Mouse (Mus musculus) heart, embryonic 14.5 days (tissue): ENCODE data around the gene Nudt3. TPM values are rescaled to one million over a fixed set of nuclear protein-coding genes. Genes with fewer than 3 reads are reported as not detected.

Experiments
- ATAC-seq: fragments of 200-750 bp; cut with Nextera tagmentation; 2 replicates; pipeline ENCODE4 v1.8.0; 2017; ENCODE audit warnings: low read depth, moderate TSS enrichment; ENCODE audit not compliant: insufficient number of reproducible peaks, insufficient read depth, low FRiP score
- H3K27ac ChIP-seq, 2 experiments: fragments of 200-500 bp in 1 of 2; fragments of 300-500 bp in 1 of 2; sonication (generic) in 1 of 2; replicated peaks in 1 of 2; 2 replicates each; pipeline ENCODE4 v1.5.1; 2012 to 2014; ENCODE audit warnings: low read depth in 2 of 2, low read length in 2 of 2, control low read depth in 1 of 2, mild to moderate bottlenecking in 1 of 2, mixed read lengths in 1 of 2; ENCODE audit not compliant: control insufficient read depth in 1 of 2, insufficient read depth in 1 of 2
- H3K27me3 ChIP-seq: fragments of 300-500 bp; sonication (generic); 2 replicates; pipeline ENCODE4 v1.6.1; 2014; ENCODE audit warnings: mild to moderate bottlenecking, low read length, control low read depth; ENCODE audit not compliant: control insufficient read depth, insufficient read depth
- H3K36me3 ChIP-seq: fragments of 300-500 bp; sonication (generic); 2 replicates; pipeline ENCODE4 v1.6.1; 2014; ENCODE audit warnings: mild to moderate bottlenecking, control low read depth, low read length, mixed read lengths; ENCODE audit not compliant: control insufficient read depth, insufficient read depth
- H3K4me1 ChIP-seq, 2 experiments: fragments of 200-500 bp in 1 of 2; fragments of 300-500 bp in 1 of 2; sonication (generic) in 1 of 2; 2 replicates each; pipeline ENCODE4 v1.6.1; 2012 to 2014; ENCODE audit warnings: low read length in 2 of 2, control low read depth in 1 of 2, mixed read lengths in 1 of 2; ENCODE audit not compliant: control insufficient read depth in 2 of 2, insufficient read depth in 2 of 2
- H3K4me2 ChIP-seq: fragments of 300-500 bp; sonication (generic); 2 replicates; pipeline ENCODE4 v1.6.1; 2014; ENCODE audit warnings: mild to moderate bottlenecking, low read length
- H3K4me3 ChIP-seq, 2 experiments: fragments of 200-500 bp in 1 of 2; fragments of 300-500 bp in 1 of 2; sonication (generic) in 1 of 2; 2 replicates each; pipeline ENCODE4 v1.5.1; 2012 to 2014; ENCODE audit warnings: low read length in 2 of 2, mild to moderate bottlenecking in 2 of 2, control low read depth in 1 of 2, low read depth in 1 of 2, moderate library complexity in 1 of 2; ENCODE audit not compliant: control insufficient read depth in 1 of 2, insufficient read depth in 1 of 2
- H3K9ac ChIP-seq: fragments of 300-500 bp; sonication (generic); 2 replicates; pipeline ENCODE4 v1.6.1; 2014; ENCODE audit warnings: mild to moderate bottlenecking, low read length
- H3K9me3 ChIP-seq: fragments of 300-500 bp; sonication (generic); 2 replicates; pipeline ENCODE4 v1.6.1; 2016; ENCODE audit warnings: low read length, control low read depth; ENCODE audit not compliant: control insufficient read depth
- WGBS: fragments of 180-500 bp; shearing (Covaris S2); extraction: QIAGEN DNeasy Blood & Tissue Kit; methylation state at CpG from one replicate; pipeline ENCODE4 v1.1.7; 2014; 5-methylcytosine and 5-hydroxymethylcytosine counted together
- polyA plus RNA-seq: library from polyadenylated mRNA; unstranded; fragments of >200 nt; fragmentation: Nextera tagmentation; extraction: Ambion mirVana; gene quantifications from 2 replicates; pipeline ENCODE4 v1.2.1, GENCODE M21; 2014

The Nudt3 gene
- polyA plus RNA-seq, 1 experiment from 2014 or later: 67.0 TPM

- ATAC-seq: no peak
- Histone ChIP-seq H3K4me3 (no peak overlapping the region), H3K9ac (no peak overlapping the region), H3K36me3 (peaks cover 35% of the 10 kb centered on the region), H3K9me3 (no peaks in the 10 kb centered on the region), H3K4me2 (no peak overlapping the region), H3K27ac (no peak overlapping the region), H3K4me1 (peaks cover 0 to 7% of the 10 kb centered on the region in 2 experiments; a peak in 2 of 4 replicates), H3K27me3 (no peaks in the 10 kb centered on the region)
- 80% methylated on average over 10 of the region's 10 CpGs for WGBS
Observed at GRCm38 (mm10) chr17:27573772-27574320, 49.4 kb downstream of the Nudt3 start.

GRCm38 (mm10) chr17:27571315-27571714, 52.0 kb downstream of the Nudt3 start:
- no peak overlapping the region for H3K9ac ChIP-seq
- H3K27ac ChIP-seq: no peak overlapping the region
- H3K4me3 ChIP-seq: no peak overlapping the region
- 68% methylated on average over 8 of the region's 8 CpGs for WGBS
- H3K27me3 ChIP-seq: no peaks in the 10 kb centered on the region
- H3K36me3 ChIP-seq: peaks cover 13% of the 10 kb centered on the region
- H3K4me1 ChIP-seq: peaks cover 3% of the 10 kb centered on the region in 2 experiments; a peak in 3 of 4 replicates
- ATAC-seq: no peak
- H3K4me2 ChIP-seq: no peak overlapping the region
- H3K9me3 ChIP-seq: no peaks in the 10 kb centered on the region

GRCm38 (mm10) chr17:27568228-27568627, 55.1 kb downstream of the Nudt3 start:
- Histone ChIP-seq H3K9me3 (no peaks in the 10 kb centered on the region), H3K36me3 (no peaks in the 10 kb centered on the region), H3K4me3 (no peak overlapping the region), H3K9ac (no peak overlapping the region), H3K4me2 (no peak overlapping the region), H3K27me3 (no peaks in the 10 kb centered on the region), H3K4me1 (peaks cover 9 to 17% of the 10 kb centered on the region in 2 experiments), H3K27ac (no peak overlapping the region)
- 83% methylated on average over 5 of the region's 5 CpGs for WGBS
- ATAC-seq: no peak

GRCm38 (mm10) chr17:27565942-27566267, 57.4 kb downstream of the Nudt3 start:
- Histone ChIP-seq H3K4me2 (peak overlapping the region; percentile 99), H3K9ac (peak overlapping the region; percentile 76), H3K36me3 (peaks cover 8% of the 10 kb centered on the region), H3K27ac (no peak overlapping the region), H3K27me3 (no peaks in the 10 kb centered on the region), H3K9me3 (no peaks in the 10 kb centered on the region), H3K4me1 (peaks cover 12 to 22% of the 10 kb centered on the region in 2 experiments), H3K4me3 (peak overlapping the region; percentile 54 to 60)
- ATAC-seq: 0 out of 2 replicates have a peak, but pooled peaks have one; percentile 1
- 0% methylated on average over 13 of the region's 13 CpGs for WGBS

GRCm38 (mm10) chr17:27565163-27565941, 57.9 kb downstream of the Nudt3 start, which contains the start of gene AI413582:
TSS of gene AI413582 (minus strand) at chr17:27565756.
- Histone ChIP-seq H3K36me3 (peaks cover 11% of the 10 kb centered on the region), H3K4me1 (peaks cover 12 to 22% of the 10 kb centered on the region in 2 experiments), H3K9ac (peak within 1 kb of the TSS; percentile 76), H3K27ac (peak within 1 kb of the TSS in 1 of 2 experiments; percentile 33; a peak in 1 of 4 replicates), H3K27me3 (no peaks in the 10 kb centered on the region), H3K9me3 (no peaks in the 10 kb centered on the region), H3K4me3 (peak within 1 kb of the TSS; percentile 54 to 60), H3K4me2 (peak within 1 kb of the TSS; percentile 99)
- WGBS: under 1% methylated on average over 58 of the region's 58 CpGs
- peak; percentile 87 for ATAC-seq

- 15% methylated on average over 20 of the region's 20 CpGs for WGBS
- H3K27ac ChIP-seq: 0 out of 4 replicates have a peak overlapping the region, but pooled peaks of 1 of the 2 experiments have one; percentile 33
Observed at GRCm38 (mm10) chr17:27564391-27565162, 58.7 kb downstream of the Nudt3 start.

GRCm38 (mm10) chr17:27563771-27564244, 59.5 kb downstream of the Nudt3 start:
- Histone ChIP-seq H3K9ac (no peak overlapping the region), H3K9me3 (no peaks in the 10 kb centered on the region), H3K27me3 (no peaks in the 10 kb centered on the region), H3K4me2 (no peak overlapping the region), H3K27ac (no peak overlapping the region), H3K4me1 (peaks cover 15 to 25% of the 10 kb centered on the region in 2 experiments), H3K36me3 (peaks cover 11% of the 10 kb centered on the region), H3K4me3 (no peak overlapping the region)
- 62% methylated on average over 7 of the region's 7 CpGs for WGBS
- ATAC-seq: no peak

More at GRCm38 (mm10) chr17:27564391-27565162, 58.7 kb downstream of the Nudt3 start:
- Histone ChIP-seq H3K9me3 (no peaks in the 10 kb centered on the region), H3K9ac (peak overlapping the region; percentile 76), H3K27me3 (no peaks in the 10 kb centered on the region), H3K4me3 (peak overlapping the region; percentile 54 to 57), H3K4me1 (peaks cover 12 to 22% of the 10 kb centered on the region in 2 experiments), H3K36me3 (peaks cover 11% of the 10 kb centered on the region), H3K4me2 (peak overlapping the region; percentile 99)
- ATAC-seq: no peak
